Mouse (Mus musculus): ENCODE results near the gene Nol10.

Gene Nol10

GRCm38 (mm10) chr12:17411242-17411641 is 63.0 kb downstream of the Nol10 start:
- in situ Hi-C loops (cut with MseI, MboI) = no loop called here

- in situ Hi-C loops (cut with MseI, MboI) = no loop called here
These were observed 63.7 kb downstream of the Nol10 start for GRCm38 (mm10) chr12:17411797-17412526.

- in situ Hi-C loops (cut with MseI, MboI) = no loop called here
These were observed 66.5 kb downstream of the Nol10 start for GRCm38 (mm10) chr12:17414734-17415133.

GRCm38 (mm10) chr12:17420168-17420810 is 72.0 kb downstream of the Nol10 start:
- in situ Hi-C loops (cut with MseI, MboI) = no loop called here

- in situ Hi-C loops (cut with MseI, MboI) = no loop called here
These were observed 77.3 kb downstream of the Nol10 start for GRCm38 (mm10) chr12:17425254-17426169.

- in situ Hi-C loops (cut with MseI, MboI) = no loop called here
These were observed 78.5 kb downstream of the Nol10 start for GRCm38 (mm10) chr12:17426735-17427134.

- in situ Hi-C loops (cut with MseI, MboI) = no loop called here
These were observed 82.3 kb downstream of the Nol10 start for GRCm38 (mm10) chr12:17430578-17430977.

- in situ Hi-C loops (cut with MseI, MboI) = no loop called here
These were observed 82.9 kb downstream of the Nol10 start for GRCm38 (mm10) chr12:17431166-17431565.

- in situ Hi-C loops (cut with MseI, MboI) = no loop called here
These were observed 83.6 kb downstream of the Nol10 start for GRCm38 (mm10) chr12:17431812-17432332.

- in situ Hi-C loops (cut with MseI, MboI) = no loop called here
These were observed 85.5 kb downstream of the Nol10 start for GRCm38 (mm10) chr12:17433712-17434111.

- in situ Hi-C loops (cut with MseI, MboI) = no loop called here
These were observed 88.2 kb downstream of the Nol10 start for GRCm38 (mm10) chr12:17436471-17436870.

- in situ Hi-C loops (cut with MseI, MboI) = no loop called here
These were observed 92.0 kb downstream of the Nol10 start for GRCm38 (mm10) chr12:17440251-17440651.

- in situ Hi-C loops (cut with MseI, MboI) = no loop called here
These were observed 93.2 kb downstream of the Nol10 start for GRCm38 (mm10) chr12:17441495-17441894.

- in situ Hi-C loops (cut with MseI, MboI) = no loop called here
These were observed 96.1 kb downstream of the Nol10 start for GRCm38 (mm10) chr12:17444406-17444805.

- in situ Hi-C loops (cut with MseI, MboI) = no loop called here
These were observed 97.0 kb downstream of the Nol10 start for GRCm38 (mm10) chr12:17445251-17445650.

GRCm38 (mm10) chr12:17448781-17449180 is 100.5 kb downstream of the Nol10 start:
- in situ Hi-C loops (cut with MseI, MboI) = no loop called here

- in situ Hi-C loops (cut with MseI, MboI) = no loop called here
These were observed 101.4 kb downstream of the Nol10 start for GRCm38 (mm10) chr12:17449661-17450091.

- in situ Hi-C loops (cut with MseI, MboI) = no loop called here
These were observed 102.2 kb downstream of the Nol10 start for GRCm38 (mm10) chr12:17450503-17450902.

- in situ Hi-C loops (cut with MseI, MboI) = no loop called here
These were observed 102.7 kb downstream of the Nol10 start for GRCm38 (mm10) chr12:17450908-17451307.

GRCm38 (mm10) chr12:17452273-17452672 is 104.0 kb downstream of the Nol10 start:
- in situ Hi-C loops (cut with MseI, MboI) = no loop called here

- in situ Hi-C loops (cut with MseI, MboI) = no loop called here
These were observed 105.7 kb downstream of the Nol10 start for GRCm38 (mm10) chr12:17453918-17454317.

- in situ Hi-C loops (cut with MseI, MboI) = no loop called here
These were observed 106.8 kb downstream of the Nol10 start for GRCm38 (mm10) chr12:17455096-17455495.

All from mouse trophoblast stem cell (cell line).